Mouse (Mus musculus) lung, postnatal 0 days (tissue): Measurements from ENCODE around the gene Cdk19. TPM values are rescaled to one million over a fixed set of nuclear protein-coding genes. Genes with fewer than 3 reads are reported as not detected.

Experiments used
- ATAC-seq: fragments of 200-750 bp; cut with Nextera tagmentation; 2 replicates; pipeline ENCODE4 v1.8.0; 2017; ENCODE audit warnings: moderate library complexity
- DNase-seq: peaks from one replicate; pipeline ENCODE4 v3.0.0-alpha.2; 2016; ENCODE audit warnings: low spot score
- H3K27ac ChIP-seq: fragments of 300-500 bp; sonication (generic); 2 replicates; pipeline ENCODE4 v1.5.1; 2014; ENCODE audit warnings: antibody characterized with exemption, mild to moderate bottlenecking, low read length, mixed read lengths
- H3K27me3 ChIP-seq: fragments of 300-500 bp; sonication (generic); replicated peaks from 2 replicates; pipeline ENCODE4 v1.6.1; 2014; ENCODE audit warnings: low read length, mixed read lengths; ENCODE audit not compliant: insufficient read depth
- H3K36me3 ChIP-seq: fragments of 300-500 bp; sonication (generic); 2 replicates; pipeline ENCODE4 v1.6.1; 2014; ENCODE audit warnings: low read length, mixed read lengths; ENCODE audit not compliant: insufficient read depth
- H3K4me1 ChIP-seq: fragments of 300-500 bp; sonication (generic); 2 replicates; pipeline ENCODE4 v1.6.1; 2014; ENCODE audit warnings: antibody characterized with exemption, low read depth, low read length, mixed read lengths; ENCODE audit not compliant: insufficient read depth
- H3K4me2 ChIP-seq: fragments of 300-500 bp; sonication (generic); replicated peaks from 2 replicates; pipeline ENCODE4 v1.6.1; 2014; ENCODE audit warnings: low read depth, mild to moderate bottlenecking, low read length, moderate library complexity, mixed read lengths
- H3K4me3 ChIP-seq: fragments of 300-500 bp; sonication (generic); 2 replicates; pipeline ENCODE4 v1.5.1; 2014; ENCODE audit warnings: low read depth, low read length
- H3K9ac ChIP-seq: fragments of 300-500 bp; sonication (generic); replicated peaks from 2 replicates; pipeline ENCODE4 v1.6.1; 2014; ENCODE audit warnings: low read depth, mild to moderate bottlenecking
- H3K9me3 ChIP-seq: fragments of 300-500 bp; sonication (generic); 2 replicates; pipeline ENCODE4 v1.6.1; 2016; ENCODE audit warnings: low read length, mixed read lengths
- CTCF ChIP-seq: IDR thresholded peaks from 2 replicates; pipeline ENCODE4 v1.5.1; 2016; ENCODE audit warnings: antibody characterized with exemption, mild to moderate bottlenecking
- EP300 ChIP-seq: IDR thresholded peaks from 2 replicates; pipeline ENCODE4 v1.6.1; 2016; ENCODE audit warnings: antibody characterized with exemption, mild to moderate bottlenecking, control low read depth
- WGBS: fragments of 180-500 bp; shearing (Covaris S2); extraction: QIAGEN DNeasy Blood & Tissue Kit; methylation state at CpG from one replicate; pipeline ENCODE4 v1.1.7; 2014; 5-methylcytosine and 5-hydroxymethylcytosine counted together
- polyA plus RNA-seq: library from polyadenylated mRNA; unstranded; fragments of >200 nt; fragmentation: Nextera tagmentation; extraction: Ambion mirVana; gene quantifications from 2 replicates; pipeline ENCODE4 v1.2.1, GENCODE M21; 2015

Cdk19 gene
- polyA plus RNA-seq, 1 experiment from 2014 or later = 6.7 TPM

DNA sequence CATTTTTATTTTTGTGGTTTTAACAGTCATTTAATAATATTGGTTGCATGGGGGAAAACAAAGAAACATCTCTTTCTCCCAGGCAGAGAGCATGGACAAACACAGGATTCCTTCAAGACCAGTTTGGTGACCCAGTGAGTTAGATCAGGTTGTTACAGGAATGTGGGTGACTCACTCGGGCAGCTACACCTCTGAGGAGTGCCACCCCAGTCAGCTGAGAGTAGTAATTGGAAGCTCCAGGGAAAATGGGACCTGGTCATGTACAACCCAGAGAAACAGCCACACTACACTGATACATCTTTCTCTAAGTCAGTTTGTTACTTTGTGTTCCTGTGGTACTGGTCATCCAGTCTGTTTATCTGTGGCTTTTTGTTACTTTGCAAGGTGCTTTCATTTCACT is 40.3 kb downstream of the Cdk19 start:
- Histone ChIP-seq H3K9ac (no peak overlapping the region), H3K27me3 (no peaks in the 10 kb centered on the region), H3K4me2 (no peak overlapping the region), H3K4me1 (no peaks in the 10 kb centered on the region), H3K4me3 (no peak overlapping the region), H3K9me3 (no peaks in the 10 kb centered on the region), H3K36me3 (no peaks in the 10 kb centered on the region), H3K27ac (no peak overlapping the region)
- peak; percentile 71 for DNase-seq
- 54% methylated on average over 1 of the region's 1 CpGs for WGBS
- TF ChIP-seq EP300 = no peak
- no peak for TF ChIP-seq CTCF
- peak; percentile 77 for ATAC-seq

DNA sequence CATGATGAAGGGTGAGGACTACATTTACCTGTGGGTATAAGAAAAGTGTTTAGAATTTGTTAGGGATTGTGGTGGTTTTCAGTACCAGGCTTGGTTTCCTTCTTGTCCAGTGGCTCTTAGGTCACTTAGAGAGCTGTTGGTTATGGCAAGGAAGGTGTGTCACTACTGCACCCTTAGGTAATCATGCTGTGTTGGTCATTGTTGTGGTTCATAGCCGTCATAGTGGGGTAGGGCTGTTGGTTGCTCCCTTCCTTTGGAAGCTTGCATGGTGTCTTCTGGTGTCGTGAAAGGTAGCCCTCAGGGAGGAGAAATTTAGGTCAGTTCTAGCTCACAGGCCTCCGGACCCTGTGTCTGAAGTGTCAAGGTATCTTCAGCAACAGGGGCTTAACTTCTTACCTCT is 46.0 kb downstream of the Cdk19 start:
- no peak for DNase-seq
- 0 out of 2 replicates have a peak, but pooled peaks cover 3% of the 10 kb centered on the region for H3K4me1 ChIP-seq
- H3K27me3 ChIP-seq = no peaks in the 10 kb centered on the region
- TF ChIP-seq EP300 (no peak), CTCF (no peak)
- no peaks in the 10 kb centered on the region for H3K9me3 ChIP-seq
- no peaks in the 10 kb centered on the region for H3K36me3 ChIP-seq
- ATAC-seq = no peak
- H3K9ac ChIP-seq = no peak overlapping the region
- H3K27ac ChIP-seq = no peak overlapping the region
- 93% methylated on average over 3 of the region's 3 CpGs for WGBS
- no peak overlapping the region for H3K4me3 ChIP-seq
- H3K4me2 ChIP-seq = no peak overlapping the region

DNA sequence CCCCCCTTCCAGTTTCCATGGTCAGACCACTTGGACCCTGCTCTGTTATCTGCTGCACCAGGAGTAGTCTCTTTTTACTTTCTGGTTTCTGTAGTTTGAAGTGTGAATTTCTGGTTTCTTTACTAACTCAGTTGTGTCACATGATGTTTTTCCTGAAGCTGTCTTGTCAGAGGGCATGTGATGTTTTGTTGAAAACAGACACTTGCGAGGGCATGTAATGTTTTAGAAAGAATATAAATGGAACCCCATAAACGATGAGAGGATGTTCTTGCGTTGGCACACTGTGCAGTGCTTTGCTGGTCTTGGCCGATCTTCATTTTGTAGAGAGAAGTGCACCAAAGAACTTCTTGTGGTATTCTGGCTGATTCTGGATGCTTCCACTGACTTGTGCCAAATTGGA is 46.8 kb downstream of the Cdk19 start:
- Histone ChIP-seq H3K9ac (no peak overlapping the region), H3K4me1 (0 out of 2 replicates have a peak, but pooled peaks cover 3% of the 10 kb centered on the region), H3K4me2 (no peak overlapping the region), H3K4me3 (no peak overlapping the region), H3K36me3 (no peaks in the 10 kb centered on the region), H3K9me3 (no peaks in the 10 kb centered on the region), H3K27ac (no peak overlapping the region), H3K27me3 (no peaks in the 10 kb centered on the region)
- ATAC-seq (no peak), DNase-seq (no peak)
- 80% methylated on average over 4 of the region's 4 CpGs for WGBS
- no peak for TF ChIP-seq CTCF
- no peak for TF ChIP-seq EP300

DNA sequence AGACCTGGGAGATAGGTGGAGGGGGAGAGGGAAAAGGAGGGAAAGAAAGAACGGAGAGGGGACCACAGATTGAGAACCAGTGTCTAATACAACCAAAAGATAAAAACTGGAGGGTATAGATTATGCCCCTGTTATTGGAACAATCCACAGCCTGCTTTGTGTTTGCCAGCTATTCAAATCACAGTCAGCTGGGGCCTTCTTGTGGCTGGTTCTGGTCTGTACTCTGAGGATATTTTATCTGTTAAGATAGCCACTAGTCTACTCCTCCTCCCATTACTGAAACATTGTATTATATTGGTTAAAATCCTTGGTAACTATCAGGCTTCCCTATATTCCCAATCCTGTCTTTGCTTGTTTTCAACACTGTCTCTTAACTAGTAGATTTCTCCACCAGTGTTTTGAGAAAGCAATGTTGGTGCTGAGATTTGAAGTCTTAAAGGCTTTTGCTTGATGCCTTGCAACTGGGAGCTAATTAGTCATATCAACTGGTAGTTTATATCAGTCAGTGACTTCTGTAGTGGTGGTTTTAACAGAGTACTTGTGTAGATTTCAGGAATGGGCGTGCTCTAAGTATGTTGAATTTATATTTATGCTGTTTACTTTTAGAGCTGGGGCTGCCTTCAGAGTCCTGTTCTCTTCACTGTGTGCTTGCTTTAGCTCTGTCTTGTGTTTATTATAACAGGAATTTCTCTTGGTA is 54.2 kb downstream of the Cdk19 start:
- H3K4me2 ChIP-seq = no peak overlapping the region
- no peaks in the 10 kb centered on the region for H3K27me3 ChIP-seq
- WGBS = 64% methylated on average over 2 of the region's 2 CpGs
- no peaks in the 10 kb centered on the region for H3K36me3 ChIP-seq
- H3K9me3 ChIP-seq = no peaks in the 10 kb centered on the region
- no peak overlapping the region for H3K9ac ChIP-seq
- H3K27ac ChIP-seq = no peak overlapping the region
- no peak for DNase-seq
- no peak for TF ChIP-seq EP300
- peak; percentile 39 for TF ChIP-seq CTCF
- H3K4me3 ChIP-seq = no peak overlapping the region
- ATAC-seq = no peak
- no peaks in the 10 kb centered on the region for H3K4me1 ChIP-seq

- TF ChIP-seq CTCF (no peak), EP300 (no peak)
- no peak overlapping the region for H3K27ac ChIP-seq
- no peaks in the 10 kb centered on the region for H3K27me3 ChIP-seq
- DNase-seq (no peak), ATAC-seq (no peak)
- 60% methylated on average over 3 of the region's 3 CpGs for WGBS
- H3K9ac ChIP-seq = no peak overlapping the region
- H3K4me3 ChIP-seq = no peak overlapping the region
- H3K36me3 ChIP-seq = no peaks in the 10 kb centered on the region
- no peaks in the 10 kb centered on the region for H3K4me1 ChIP-seq
- no peaks in the 10 kb centered on the region for H3K9me3 ChIP-seq
- no peak overlapping the region for H3K4me2 ChIP-seq
These were observed 59.5 kb downstream of the Cdk19 start for GRCm38 (mm10) chr10:40398842-40399241.

GRCm38 (mm10) chr10:40399328-40399727 is 60.0 kb downstream of the Cdk19 start:
- no peak overlapping the region for H3K9ac ChIP-seq
- H3K27ac ChIP-seq = no peak overlapping the region
- whole genome bisulfite sequencing = 65% methylated on average over 2 of the region's 2 CpGs
- TF ChIP-seq EP300 = no peak
- no peak for TF ChIP-seq CTCF
- no peak overlapping the region for H3K4me3 ChIP-seq
- no peaks in the 10 kb centered on the region for H3K27me3 ChIP-seq
- no peak for ATAC-seq
- H3K9me3 ChIP-seq = no peaks in the 10 kb centered on the region
- no peaks in the 10 kb centered on the region for H3K36me3 ChIP-seq
- no peak overlapping the region for H3K4me2 ChIP-seq
- DNase-seq = no peak
- no peaks in the 10 kb centered on the region for H3K4me1 ChIP-seq
